Mouse (Mus musculus): ENCODE results near the gene Fthl17b. TPM values are rescaled to one million over a fixed set of nuclear protein-coding genes. Genes with fewer than 3 reads are reported as not detected.
"Not testable (repeated sequence)": the region's sequence is repeated elsewhere in the genome, so short reads cannot be mapped to it uniquely, and the experiment has no call there.

Gene Fthl17b
- polyA plus RNA-seq (2017; shearing (Covaris generic)): not detected

DNA sequence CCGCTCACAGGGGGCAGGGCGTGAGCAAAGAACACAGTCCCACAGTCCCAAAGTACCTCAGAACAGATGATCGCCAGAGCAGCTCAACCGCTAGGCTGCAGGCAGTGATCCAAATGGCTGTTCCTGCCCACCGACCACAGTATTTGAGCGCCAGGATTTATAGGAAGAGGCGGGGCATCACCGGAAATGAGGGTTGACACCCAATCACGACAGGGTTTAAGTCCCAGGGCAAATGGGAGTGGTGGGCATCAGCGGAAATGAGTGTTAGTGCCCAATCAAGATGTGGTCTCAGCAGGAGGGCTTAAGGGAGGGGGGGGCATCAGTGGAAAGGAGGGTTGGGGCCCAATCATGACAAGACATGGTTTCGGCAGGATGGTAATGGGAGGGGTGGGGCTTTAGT, at the start of gene Fthl17b:
Gene Fthl17b (minus strand): TSS at position 101 of the 400 bp plus-strand sequence.
- ATAC-seq: not testable (repeated sequence)

DNA sequence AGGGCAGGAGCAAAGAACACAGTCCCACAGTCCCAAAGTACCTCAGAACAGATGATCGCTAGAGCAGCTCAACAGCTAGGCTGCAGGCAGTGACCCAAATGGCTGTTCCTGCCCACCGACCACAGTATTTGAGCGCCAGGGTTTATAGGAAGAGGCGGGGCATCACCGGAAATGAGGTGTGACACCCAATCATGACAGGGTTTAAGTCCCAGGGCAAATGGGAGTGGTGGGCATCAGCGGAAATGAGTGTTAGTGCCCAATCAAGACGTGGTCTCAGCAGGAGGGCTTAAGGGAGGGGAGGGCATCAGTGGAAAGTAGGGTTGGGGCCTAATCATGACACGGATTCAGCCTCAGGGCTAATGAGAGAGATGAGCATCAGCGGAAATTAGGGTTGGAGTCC, 23.9 kb upstream of the Fthl17b start, which contains the start of gene Fthl17d:
Gene Fthl17d (minus strand): TSS at position 101 of the 400 bp plus-strand sequence.
- ATAC-seq: not testable (repeated sequence)

DNA sequence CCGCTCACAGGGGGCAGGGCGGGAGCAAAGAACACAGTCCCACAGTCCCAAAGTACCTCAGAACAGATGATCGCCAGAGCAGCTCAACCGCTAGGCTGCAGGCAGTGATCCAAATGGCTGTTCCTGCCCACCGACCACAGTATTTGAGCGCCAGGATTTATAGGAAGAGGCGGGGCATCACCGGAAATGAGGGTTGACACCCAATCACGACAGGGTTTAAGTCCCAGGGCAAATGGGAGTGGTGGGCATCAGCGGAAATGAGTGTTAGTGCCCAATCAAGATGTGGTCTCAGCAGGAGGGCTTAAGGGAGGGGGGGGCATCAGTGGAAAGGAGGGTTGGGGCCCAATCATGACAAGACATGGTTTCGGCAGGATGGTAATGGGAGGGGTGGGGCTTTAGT, 13.7 kb upstream of the Fthl17b start, which contains the start of gene Fthl17c:
Gene Fthl17c (minus strand): TSS at position 101 of the 400 bp plus-strand sequence.
- not testable (repeated sequence) for ATAC-seq

DNA sequence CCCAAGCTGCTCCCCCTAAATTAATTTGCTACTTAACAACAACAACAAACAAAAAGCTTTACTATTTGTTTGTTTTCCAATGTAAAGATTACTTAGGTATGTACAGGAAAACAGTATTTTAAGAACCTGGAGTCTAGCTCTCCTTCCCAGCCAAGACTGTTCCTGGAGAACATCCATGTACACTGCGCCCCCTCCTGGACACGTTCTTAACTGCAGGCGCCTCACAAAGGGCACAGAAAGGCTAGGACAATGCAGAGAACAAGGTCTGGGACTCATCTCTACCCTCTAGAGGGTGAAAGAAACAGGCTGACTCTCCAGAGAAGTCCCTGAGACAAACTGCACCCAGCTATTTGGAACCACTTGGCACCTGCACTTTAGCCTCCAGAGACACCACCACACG, 1.8 kb upstream of the Fthl17b start:
- not testable (repeated sequence) for ATAC-seq

DNA sequence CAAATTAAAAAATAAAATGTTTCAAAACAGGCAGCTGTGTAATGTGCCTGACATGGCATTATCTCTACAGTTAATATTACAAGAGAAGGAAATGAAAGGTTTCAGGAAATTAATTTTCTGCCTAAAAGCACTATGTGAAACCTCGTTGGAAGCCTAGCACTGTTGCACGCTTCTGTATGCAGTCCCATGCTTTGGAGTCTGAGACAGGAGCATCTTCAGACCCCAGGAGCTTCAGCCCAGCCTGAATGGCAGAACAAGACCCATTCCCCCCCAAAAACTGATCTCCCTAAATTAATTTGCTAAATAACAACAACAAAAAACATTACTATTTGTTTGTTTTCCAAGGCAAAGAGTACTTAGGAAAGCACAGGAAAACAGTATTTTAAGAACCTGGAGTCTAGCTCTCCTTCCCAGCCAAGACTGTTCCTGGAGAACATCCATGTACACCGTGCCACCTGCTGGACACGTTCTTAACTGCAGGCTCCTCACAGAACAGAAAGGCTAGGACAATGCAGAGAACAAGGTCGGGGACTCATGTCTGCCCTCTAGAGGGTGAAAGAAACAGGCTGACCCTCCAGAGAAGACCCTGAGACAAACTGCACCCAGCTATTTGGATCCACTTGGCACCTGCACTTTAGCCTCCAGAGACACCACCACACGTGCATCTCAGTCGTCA, 14.5 kb downstream of the Fthl17b start:
- ATAC-seq: not testable (repeated sequence)

DNA sequence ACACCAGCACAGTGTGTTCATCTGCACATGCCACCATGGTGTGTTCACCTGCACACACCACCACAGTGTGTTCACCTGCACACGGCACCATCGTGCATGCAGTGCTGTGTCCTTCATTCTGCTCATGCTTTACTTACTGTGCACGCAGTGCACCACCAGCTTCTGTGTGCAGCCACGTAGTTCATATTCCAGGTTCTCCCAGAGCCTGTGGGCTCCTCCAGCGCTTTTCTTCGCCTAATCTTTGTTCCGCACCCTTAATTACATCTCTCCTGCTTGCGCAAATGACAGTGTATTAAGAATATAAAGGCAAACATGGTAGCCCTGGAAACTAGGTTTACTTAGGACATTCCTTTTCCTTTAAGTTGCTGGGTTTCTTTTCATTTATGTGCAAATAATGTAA, 18.7 kb downstream of the Fthl17b start:
- no peak for ATAC-seq

DNA sequence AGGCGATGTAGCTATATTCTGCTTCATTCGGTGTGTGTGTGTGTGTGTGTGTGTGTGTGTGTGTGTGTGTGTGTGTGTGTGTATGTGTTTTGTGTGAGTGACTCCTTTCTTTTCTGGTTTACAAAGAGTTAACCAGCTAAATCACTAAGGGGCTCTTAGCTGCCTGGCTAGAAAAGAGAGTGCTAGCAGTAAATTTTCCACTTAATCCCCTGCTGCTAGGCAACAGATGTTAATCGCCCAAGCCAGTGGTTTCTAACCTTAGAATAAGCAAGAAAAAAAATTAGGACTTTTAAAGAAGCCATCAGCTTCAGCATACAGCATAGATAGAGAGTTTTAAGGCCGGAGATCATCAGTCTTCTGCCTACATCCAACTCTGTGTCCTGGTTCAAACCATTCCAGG, 35.5 kb downstream of the Fthl17b start:
- no peak for ATAC-seq

DNA sequence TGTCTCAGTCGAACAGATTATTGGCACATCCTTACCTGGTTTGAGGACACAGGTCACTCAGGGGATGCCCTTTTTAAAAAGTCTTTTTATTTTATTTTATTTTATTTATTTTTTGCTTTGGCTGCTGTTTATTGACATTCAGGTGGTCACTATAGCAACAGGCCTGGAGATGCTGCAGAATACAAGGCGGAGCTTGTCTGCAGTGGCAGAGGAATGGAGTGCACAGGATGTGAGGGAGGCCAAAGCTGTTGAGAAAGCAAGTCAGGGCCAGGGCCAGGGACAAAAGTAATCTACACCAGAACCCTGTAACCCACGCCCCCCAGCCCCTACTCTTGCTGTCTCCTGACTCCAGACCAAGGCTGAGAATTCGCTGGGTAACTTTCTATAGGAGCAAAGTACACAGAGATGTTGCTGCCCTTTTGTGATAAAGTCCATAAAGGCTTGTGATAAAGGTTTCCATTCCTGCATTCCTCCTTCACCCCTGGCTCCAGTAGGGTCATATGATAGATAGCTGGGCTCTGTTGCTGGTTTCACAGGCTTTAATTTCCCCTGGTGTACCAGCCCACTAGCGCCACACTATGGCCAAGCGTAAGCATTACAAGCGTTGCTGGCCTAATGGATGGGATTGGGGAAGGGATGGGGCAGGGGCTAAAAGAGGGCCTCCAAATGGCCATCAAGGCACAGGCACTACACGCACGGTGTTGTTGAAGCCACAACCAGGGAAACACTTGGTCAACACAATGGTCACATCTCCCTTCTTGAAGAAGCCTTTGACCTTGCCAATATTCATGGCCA, 40.8 kb downstream of the Fthl17b start:
- ATAC-seq: no peak

DNA sequence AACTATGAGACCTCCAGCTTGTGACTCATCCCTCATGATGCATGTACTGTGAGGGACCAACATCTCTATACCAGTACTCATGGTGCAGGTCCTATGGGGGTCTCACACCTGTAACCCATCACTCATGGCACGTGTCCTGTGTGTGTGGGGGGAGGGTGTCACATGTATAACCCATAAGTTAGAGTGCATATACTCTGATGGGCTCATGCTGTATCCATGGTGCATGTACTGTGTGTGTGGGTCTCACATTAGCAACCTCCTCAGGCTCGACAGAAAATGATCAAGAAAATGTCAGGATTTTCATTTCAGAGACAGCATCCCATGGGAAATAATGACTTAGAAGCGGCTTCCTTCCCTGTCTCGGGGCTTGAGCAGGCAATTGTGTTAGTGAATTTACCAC, 41.7 kb downstream of the Fthl17b start:
- no peak for ATAC-seq

Other genes with a start within 250 kb of the Fthl17b start
- not detected for gene Ssx9, start 214.5 kb downstream of the Fthl17b start, polyA plus RNA-seq (2017; shearing (Covaris generic))
- gene Ssxb5, start 159.3 kb downstream of the Fthl17b start, polyA plus RNA-seq (2017; shearing (Covaris generic)): not detected
- gene Gm6592, start 119.0 kb downstream of the Fthl17b start, polyA plus RNA-seq (2017; shearing (Covaris generic)): not detected
- gene Gm5751, start 88.7 kb downstream of the Fthl17b start, polyA plus RNA-seq (2017; shearing (Covaris generic)): not detected
- gene B630019K06Rik, start 70.6 kb downstream of the Fthl17b start, polyA plus RNA-seq (2017; shearing (Covaris generic)): under 1 TPM in 1 of 2 experiments, not detected in 1; 0.42 TPM
- gene Fthl17c, start 13.6 kb upstream of the Fthl17b start, polyA plus RNA-seq (2017; shearing (Covaris generic)): not detected
- gene Fthl17d, start 23.8 kb upstream of the Fthl17b start, polyA plus RNA-seq (2017; shearing (Covaris generic)): not detected
- gene Fthl17e, start 70.5 kb upstream of the Fthl17b start, polyA plus RNA-seq (2017; shearing (Covaris generic)): not detected
- not detected for gene Fthl17f, start 100.0 kb upstream of the Fthl17b start, polyA plus RNA-seq (2017; shearing (Covaris generic))
- gene 4930402K13Rik, start 141.6 kb upstream of the Fthl17b start, polyA plus RNA-seq (2017; shearing (Covaris generic)): not detected
- 1 to 10 TPM in 1 of 2 experiments, under 1 TPM in 1; 0.74 to 1.8 TPM for gene Lancl3, start 236.9 kb upstream of the Fthl17b start, polyA plus RNA-seq (2017; shearing (Covaris generic))